ENCODE assay signal across 29 mouse cellular contexts in genomic region chr10:44854109-44854508, GRCm38 (mm10).
"Had no signal": no experiment of that assay in that cellular context is flagged by ENCODE, and none has a peak within 500 bp of the region (broad histone marks: within the 10 kb centered on the region; RNA-seq: fewer than 3 reads in every experiment).

No protein-coding gene starts in this region.

- DNase-seq: cerebellum, adult 2 months; cerebellum, adult 8-10 months; cerebellum, adult 9-10 months; cerebellum, adult 9-11 months; cerebellum, postnatal 10 days; cerebellum, postnatal 14 days; cerebellum, postnatal 25 days; cerebellum, postnatal 36 days; embryo, embryonic 11 days; forebrain, postnatal 0 days; gastrocnemius, adult 2 months; gastrocnemius, postnatal 10 days; gastrocnemius, postnatal 14 days; gastrocnemius, postnatal 25 days; gastrocnemius, postnatal 36 days; heart, adult 11 months; heart, adult 18-20 months; heart, adult 2 months had no signal

- H3K36me3 ChIP-seq: embryonic facial prominence, embryonic 10.5 days; embryonic facial prominence, embryonic 12.5 days; embryonic facial prominence, embryonic 13.5 days; embryonic facial prominence, embryonic 15.5 days; forebrain, embryonic 10.5 days; forebrain, embryonic 12.5 days; forebrain, embryonic 15.5 days had no signal

- H3K27ac ChIP-seq: embryonic facial prominence, embryonic 10.5 days; embryonic facial prominence, embryonic 12.5 days; embryonic facial prominence, embryonic 13.5 days; embryonic facial prominence, embryonic 15.5 days; forebrain, embryonic 10.5 days; forebrain, embryonic 12.5 days; forebrain, embryonic 13.5 days; forebrain, embryonic 15.5 days; gastrocnemius, adult 2 months; heart, adult 2 months had no signal

- ATAC-seq: forebrain, embryonic 13.5 days; forebrain, embryonic 14.5 days; forebrain, embryonic 15.5 days; forebrain, embryonic 16.5 days; forebrain, postnatal 0 days had no signal

- H3K27me3 ChIP-seq: embryonic facial prominence, embryonic 12.5 days; embryonic facial prominence, embryonic 13.5 days; embryonic facial prominence, embryonic 15.5 days; forebrain, embryonic 12.5 days; forebrain, embryonic 13.5 days; forebrain, embryonic 15.5 days had no signal

- H3K9me3 ChIP-seq: embryonic facial prominence, embryonic 10.5 days; embryonic facial prominence, embryonic 12.5 days; embryonic facial prominence, embryonic 13.5 days; embryonic facial prominence, embryonic 15.5 days; forebrain, embryonic 10.5 days; forebrain, embryonic 12.5 days; forebrain, embryonic 13.5 days; forebrain, embryonic 15.5 days had no signal

- H3K9ac ChIP-seq: embryonic facial prominence, embryonic 12.5 days; embryonic facial prominence, embryonic 13.5 days; embryonic facial prominence, embryonic 15.5 days; forebrain, embryonic 12.5 days; forebrain, embryonic 13.5 days; forebrain, embryonic 15.5 days; forebrain, postnatal 0 days had no signal

- H3K4me1 ChIP-seq: embryonic facial prominence, embryonic 10.5 days; embryonic facial prominence, embryonic 12.5 days; embryonic facial prominence, embryonic 13.5 days; embryonic facial prominence, embryonic 15.5 days; forebrain, embryonic 13.5 days; forebrain, embryonic 15.5 days had no signal

- H3K4me2 ChIP-seq: embryonic facial prominence, embryonic 12.5 days; embryonic facial prominence, embryonic 13.5 days; embryonic facial prominence, embryonic 15.5 days; forebrain, embryonic 12.5 days; forebrain, embryonic 13.5 days; forebrain, embryonic 15.5 days had no signal

- H3K4me3 ChIP-seq: embryonic facial prominence, embryonic 10.5 days; embryonic facial prominence, embryonic 12.5 days; embryonic facial prominence, embryonic 13.5 days; embryonic facial prominence, embryonic 15.5 days; erythroblast, embryonic 14.5 days; forebrain, embryonic 10.5 days; forebrain, embryonic 12.5 days; forebrain, embryonic 13.5 days; forebrain, embryonic 15.5 days; gastrocnemius, adult 2 months; heart, adult 2 months had no signal
